Mouse (Mus musculus) hindbrain, embryonic 14.5 days (tissue): ENCODE results near the gene Gm11027. TPM values are rescaled to one million over a fixed set of nuclear protein-coding genes. Genes with fewer than 3 reads are reported as not detected.

ENCODE experiments used
- ATAC-seq: fragments of 200-750 bp; cut with Nextera tagmentation; 2 replicates; pipeline ENCODE4 v1.8.0; 2017; ENCODE audit warnings: moderate number of reproducible peaks, mild to moderate bottlenecking, moderate TSS enrichment, moderate library complexity; ENCODE audit not compliant: low FRiP score
- DNase-seq: peaks from one replicate; pipeline ENCODE4 v3.0.0-alpha.2; 2015; ENCODE audit warnings: low spot score
- H3K27ac ChIP-seq: fragments of 300-500 bp; sonication (generic); 2 replicates; pipeline ENCODE4 v1.5.1; 2014; ENCODE audit warnings: mild to moderate bottlenecking, moderate library complexity
- H3K27me3 ChIP-seq: fragments of 300-500 bp; sonication (generic); 2 replicates; pipeline ENCODE4 v1.6.1; 2014; ENCODE audit warnings: mild to moderate bottlenecking, low read length, mixed read lengths; ENCODE audit not compliant: control insufficient read depth, insufficient read depth
- H3K36me3 ChIP-seq: fragments of 300-500 bp; sonication (generic); replicated peaks from 2 replicates; pipeline ENCODE4 v1.6.1; 2014; ENCODE audit not compliant: control insufficient read depth, insufficient read depth
- H3K4me1 ChIP-seq: fragments of 300-500 bp; sonication (generic); replicated peaks from 2 replicates; pipeline ENCODE4 v1.6.1; 2014; ENCODE audit warnings: antibody characterized with exemption, low read length, mixed read lengths; ENCODE audit not compliant: control insufficient read depth, insufficient read depth
- H3K4me2 ChIP-seq: fragments of 300-500 bp; sonication (generic); replicated peaks from 2 replicates; pipeline ENCODE4 v1.6.1; 2014; ENCODE audit warnings: mild to moderate bottlenecking, moderate library complexity
- H3K4me3 ChIP-seq: fragments of 300-500 bp; sonication (generic); replicated peaks from 2 replicates; pipeline ENCODE4 v1.5.1; 2014; ENCODE audit warnings: mild to moderate bottlenecking, low read length
- H3K9ac ChIP-seq: fragments of 300-500 bp; sonication (generic); 2 replicates; pipeline ENCODE4 v1.6.1; 2014
- H3K9me3 ChIP-seq: fragments of 300-500 bp; sonication (generic); 2 replicates; pipeline ENCODE4 v1.6.1; 2016; ENCODE audit warnings: low read length; ENCODE audit not compliant: control insufficient read depth
- WGBS: fragments of 180-500 bp; shearing (Covaris S2); extraction: QIAGEN DNeasy Blood & Tissue Kit; methylation state at CpG from one replicate; pipeline ENCODE4 v1.1.7; 2014; 5-methylcytosine and 5-hydroxymethylcytosine counted together
- microRNA-seq: library from miRNA; unstranded; fragments of <30 nt; microRNA quantifications from one replicate; pipeline ENCODE4, GENCODE M21; 2016
- polyA plus RNA-seq: library from polyadenylated mRNA; unstranded; fragments of >200 nt; fragmentation: Nextera tagmentation; extraction: Ambion mirVana; gene quantifications from 2 replicates; pipeline ENCODE4 v1.2.1, GENCODE M21; 2014

Gm11027 gene
- polyA plus RNA-seq, 1 experiment from 2014 or later: not detected

DNA sequence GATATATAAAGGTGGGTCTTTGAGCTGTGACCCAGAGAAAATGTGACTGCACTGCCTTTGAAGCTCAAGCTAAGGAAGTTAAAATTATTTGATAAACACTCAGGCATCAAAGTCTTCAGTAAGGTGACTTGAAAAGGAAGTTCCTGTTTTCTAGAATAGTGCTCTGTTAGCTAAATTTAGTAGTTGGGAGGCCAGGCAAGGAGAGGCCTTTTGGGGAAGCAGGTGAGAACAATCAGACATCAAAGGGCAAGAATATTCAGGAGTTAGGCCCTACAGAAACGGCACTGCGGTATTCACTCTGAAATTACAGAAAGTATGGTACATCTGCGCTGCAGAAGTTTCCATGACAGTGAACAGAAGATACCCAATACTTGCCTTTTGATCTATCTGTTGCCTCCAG, 40.3 kb downstream of the Gm11027 start:
- Histone ChIP-seq H3K4me1 (no peaks in the 10 kb centered on the region), H3K27ac (no peak overlapping the region), H3K27me3 (no peaks in the 10 kb centered on the region), H3K4me3 (no peak overlapping the region), H3K9ac (no peak overlapping the region), H3K4me2 (no peak overlapping the region), H3K36me3 (no peaks in the 10 kb centered on the region), H3K9me3 (no peaks in the 10 kb centered on the region)
- ATAC-seq (no peak), DNase-seq (no peak)
- WGBS: 91% methylated on average over 3 of the region's 3 CpGs

- no peak overlapping the region for H3K4me3 ChIP-seq
- no peak overlapping the region for H3K9ac ChIP-seq
- no peaks in the 10 kb centered on the region for H3K9me3 ChIP-seq
- H3K4me1 ChIP-seq: no peaks in the 10 kb centered on the region
- no peak overlapping the region for H3K27ac ChIP-seq
- no peak overlapping the region for H3K4me2 ChIP-seq
- DNase-seq (no peak), ATAC-seq (no peak)
- 79% methylated on average over 1 of the region's 1 CpGs for WGBS
- no peaks in the 10 kb centered on the region for H3K36me3 ChIP-seq
- H3K27me3 ChIP-seq: no peaks in the 10 kb centered on the region
These were observed 42.6 kb downstream of the Gm11027 start for GRCm38 (mm10) chr12:116317818-116318217.

Small RNA genes lying within 50 kb of the gene (microRNA-seq; reads per million reads assigned to microRNA genes)
- gene Gm23190: not detected

Other genes with a start within 250 kb of the Gm11027 start
- gene Zfp386, start 227.7 kb upstream of the Gm11027 start, polyA plus RNA-seq: 48.5 and 53.7 TPM in 2 replicates
- gene Vipr2, start 197.7 kb upstream of the Gm11027 start, polyA plus RNA-seq: 0.62 and 1.1 TPM in 2 replicates
- gene Wdr60, start 12.4 kb upstream of the Gm11027 start, polyA plus RNA-seq: 17.9 and 18.3 TPM in 2 replicates
- gene Esyt2, start 5.8 kb downstream of the Gm11027 start, polyA plus RNA-seq: 17.2 and 19.1 TPM in 2 replicates
- 8.1 and 10.5 TPM in 2 replicates for gene Ncapg2, start 130.0 kb downstream of the Gm11027 start, polyA plus RNA-seq
- 15.5 and 17.5 TPM in 2 replicates for gene Ptprn2, start 210.3 kb downstream of the Gm11027 start, polyA plus RNA-seq